Mouse (Mus musculus) CH12.LX (cell line): ENCODE results near the gene Taf15.

Source experiments
- CTCF ChIP-seq, 2 experiments: IDR thresholded peaks in 1 of 2; conservative IDR thresholded peaks in 1 of 2; 2 replicates each; pipeline ENCODE4 v1.5.1; 2011 to 2012; ENCODE audit warnings: low read depth in 2 of 2, low read length in 2 of 2, improper control_type of control experiment in 1 of 2, inconsistent platforms in 1 of 2, mild to moderate bottlenecking in 1 of 2, moderate library complexity in 1 of 2
- HCFC1 ChIP-seq: IDR thresholded peaks from 2 replicates; pipeline ENCODE4 v1.6.1; 2012; ENCODE audit warnings: low read depth, mild to moderate bottlenecking, inconsistent platforms, low read length, improper control_type of control experiment
- IRF4 ChIP-seq: IDR thresholded peaks from 2 replicates; pipeline ENCODE4 v1.6.1; 2014; ENCODE audit warnings: low read depth, mild to moderate bottlenecking, inconsistent platforms, low read length, improper control_type of control experiment
- POLR2A ChIP-seq: IDR thresholded peaks from 2 replicates; pipeline ENCODE4 v1.6.1; 2011; ENCODE audit warnings: low read depth, mild to moderate bottlenecking, improper control_type of control experiment, low read length
- POLR2AphosphoS2 ChIP-seq: IDR thresholded peaks from 2 replicates; pipeline ENCODE4 v1.6.1; 2011; ENCODE audit warnings: low read depth, low read length, improper control_type of control experiment
- UBTF ChIP-seq: IDR thresholded peaks from 2 replicates; pipeline ENCODE4 v1.6.1; 2012; ENCODE audit warnings: low read depth, mild to moderate bottlenecking, inconsistent platforms, low read length, improper control_type of control experiment, moderate library complexity
- ZKSCAN1 ChIP-seq: IDR thresholded peaks from 2 replicates; pipeline ENCODE4 v1.6.1; 2012; ENCODE audit warnings: low read depth, inconsistent platforms, low read length, improper control_type of control experiment, borderline replicate concordance
- ZNF384 ChIP-seq: IDR thresholded peaks from 2 replicates; pipeline ENCODE4 v1.6.1; 2012; ENCODE audit warnings: low read depth, low read length, improper control_type of control experiment, inconsistent platforms

GRCm38 (mm10) chr11:83541415-83541814 is 68.5 kb downstream of the Taf15 start:
- no peak for TF ChIP-seq POLR2A
- no peak for TF ChIP-seq HCFC1
- no peak for TF ChIP-seq UBTF
- TF ChIP-seq IRF4, result no peak
- TF ChIP-seq POLR2AphosphoS2, result no peak
- TF ChIP-seq ZKSCAN1, result no peak
- no peak for TF ChIP-seq CTCF (conservative IDR thresholded peaks at IDR 0.05 in 1 of 2, IDR thresholded peaks at IDR 0.05 in 1 of 2; ENCODE audit: low read depth in 2 of 2, low read length in 2 of 2)
- TF ChIP-seq ZNF384, result no peak
